Mouse (Mus musculus) embryo, embryonic 11.5 days (tissue): ENCODE measurements around the gene Mlh1.

Source experiments
- DNase-seq: peaks from one replicate; pipeline ENCODE4 v3.0.0-alpha.2; 2012; ENCODE audit warnings: low read depth, low spot score

The Mlh1 gene

DNA sequence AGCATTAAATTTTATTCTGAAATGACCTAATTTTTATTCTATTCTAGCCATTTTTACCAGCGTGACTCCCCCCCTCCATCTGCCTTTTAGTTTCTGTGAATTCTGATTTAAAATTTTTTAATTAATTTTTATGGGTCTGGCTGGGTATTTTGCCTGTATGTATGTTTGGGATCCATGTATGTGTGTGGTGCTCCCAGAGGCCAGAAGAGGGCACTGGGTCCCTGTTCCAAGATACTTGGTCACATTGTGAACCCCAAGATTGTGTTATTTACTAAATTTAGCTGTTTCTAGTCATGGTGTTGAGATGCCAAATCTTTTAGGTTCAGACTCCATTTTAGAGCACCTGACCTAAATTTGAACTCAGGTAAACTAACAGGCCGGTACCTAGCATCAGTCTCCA is 14.9 kb upstream of the Mlh1 start:
- DNase-seq: no peak

DNA sequence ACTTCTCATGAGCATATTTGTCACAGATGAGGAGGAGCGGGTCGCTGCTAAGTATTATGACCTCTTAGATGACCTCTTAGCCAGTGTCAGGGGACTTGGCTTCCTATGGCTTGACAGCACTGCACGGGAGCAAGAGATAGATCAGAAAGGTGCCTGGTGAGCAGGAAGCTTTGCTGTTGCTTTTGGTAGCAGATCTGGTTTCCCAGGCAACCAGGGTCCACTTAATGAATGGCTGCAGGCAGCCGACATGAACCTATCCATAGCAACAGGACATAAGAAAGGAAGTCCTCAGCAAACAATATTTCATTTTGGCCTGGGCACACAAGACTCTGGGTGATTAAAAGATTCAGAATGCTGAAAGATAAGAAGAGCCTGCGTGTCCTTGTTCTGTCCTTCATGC is 14.1 kb upstream of the Mlh1 start:
- no peak for DNase-seq

DNA sequence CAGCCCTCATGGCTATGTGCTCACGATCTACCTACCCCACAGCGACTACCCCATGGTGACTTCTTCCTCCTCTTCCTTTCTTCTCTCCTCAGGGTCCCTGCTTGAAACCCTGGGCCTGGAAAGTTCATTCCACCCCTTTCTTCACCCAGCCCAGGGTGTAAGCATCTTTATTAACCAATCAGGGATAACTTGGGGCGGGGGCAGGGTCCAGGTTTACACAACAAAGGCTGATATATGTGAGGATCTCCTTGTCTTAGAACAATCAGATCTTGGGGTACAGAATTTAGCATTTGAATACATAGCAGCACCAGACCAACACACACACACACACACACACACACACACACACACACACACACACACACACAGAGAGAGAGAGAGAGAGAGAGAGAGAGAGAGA is 13.5 kb upstream of the Mlh1 start:
- DNase-seq: no peak

DNA sequence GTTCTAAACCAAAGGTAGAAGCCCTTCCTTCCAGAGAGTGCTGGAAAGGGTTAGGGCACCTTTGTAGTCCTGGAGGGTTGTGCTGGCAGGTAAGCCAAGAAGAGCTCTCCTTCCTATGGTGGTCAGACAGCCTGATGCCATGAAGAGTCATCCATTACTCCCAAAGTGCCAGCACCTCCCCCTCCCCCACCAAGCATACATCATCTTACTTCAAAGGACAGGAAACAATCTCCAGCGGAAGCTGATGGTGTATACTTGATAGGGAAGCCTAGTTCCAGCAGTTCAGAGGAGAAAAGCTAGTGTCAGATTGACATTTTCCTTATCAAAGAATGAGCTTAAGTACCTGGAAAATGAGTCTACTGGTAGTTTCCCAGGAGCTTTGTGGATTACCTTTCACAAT is 3.6 kb upstream of the Mlh1 start:
- no peak for DNase-seq

DNA sequence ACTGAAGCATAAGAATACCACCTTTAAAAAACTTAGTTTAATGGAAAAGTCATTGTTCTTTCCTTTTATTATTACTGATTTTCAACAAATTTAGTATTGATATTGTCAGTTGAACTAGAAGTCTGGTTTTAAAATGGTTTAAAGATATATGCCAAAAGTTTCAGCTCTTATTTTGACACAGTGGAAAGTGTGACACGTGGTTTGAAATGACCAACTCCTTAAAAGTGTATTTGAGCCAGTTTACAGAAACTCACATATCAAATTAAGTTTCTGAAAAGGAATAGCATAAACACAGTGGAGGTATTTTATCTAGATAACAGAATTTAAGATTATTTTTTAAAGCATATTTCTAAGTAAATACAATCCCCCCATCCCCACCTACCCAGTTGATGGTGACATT is 2.4 kb upstream of the Mlh1 start:
- DNase-seq: no peak

DNA sequence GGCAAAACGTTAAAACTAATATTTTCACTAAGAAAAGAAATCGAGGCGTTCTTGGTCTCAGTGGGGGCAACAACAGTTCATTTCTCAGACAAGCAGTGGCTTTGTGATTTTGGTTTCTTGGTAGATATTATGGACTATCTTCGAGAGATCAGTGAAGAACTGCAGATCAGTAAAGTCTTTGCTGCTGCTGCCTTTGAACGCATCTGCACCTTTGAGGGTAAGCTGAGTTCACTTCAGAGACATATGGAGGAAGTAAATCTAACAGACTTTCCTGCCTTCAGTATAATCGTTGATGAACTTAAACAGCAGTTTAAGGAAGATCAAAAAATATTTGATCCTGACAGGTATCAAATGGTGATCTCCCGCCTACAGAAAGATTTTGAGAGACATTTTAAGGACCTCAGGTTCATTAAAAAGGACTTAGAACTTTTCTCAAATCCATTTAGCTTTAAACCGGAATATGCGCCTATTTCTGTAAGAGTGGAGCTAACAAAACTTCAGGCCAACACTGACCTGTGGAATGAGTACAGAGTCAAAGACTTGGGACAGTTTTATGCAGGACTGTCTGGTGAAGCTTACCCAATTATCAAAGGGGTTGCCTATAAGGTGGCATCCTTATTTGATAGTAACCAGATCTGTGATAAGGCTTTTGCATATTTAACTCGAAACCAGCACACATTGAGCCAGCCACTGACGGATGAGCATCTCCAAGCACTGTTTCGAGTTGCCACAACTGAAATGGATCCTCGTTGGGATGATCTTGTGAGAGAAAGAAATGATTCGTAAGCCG is 1.6 kb upstream of the Mlh1 start:
- DNase-seq: no peak

DNA sequence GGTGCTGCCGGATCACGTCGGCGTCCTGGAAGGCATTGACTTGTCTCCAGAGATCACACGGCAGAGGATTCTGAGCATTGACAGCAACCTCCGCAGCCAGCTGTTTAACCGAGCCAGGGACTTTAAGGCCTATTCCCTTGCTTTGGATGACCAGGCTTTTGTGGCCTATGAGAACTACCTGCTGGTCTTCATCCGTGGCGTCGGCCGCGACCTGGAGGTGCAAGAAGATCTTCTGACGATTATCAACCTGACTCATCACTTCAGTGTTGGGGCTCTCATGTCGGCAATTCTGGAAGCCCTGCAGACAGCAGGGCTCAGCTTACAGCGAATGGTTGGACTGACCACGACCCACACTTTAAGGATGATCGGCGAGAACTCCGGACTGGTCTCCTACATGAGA is 765 bp upstream of the Mlh1 start:
- DNase-seq: no peak

DNA sequence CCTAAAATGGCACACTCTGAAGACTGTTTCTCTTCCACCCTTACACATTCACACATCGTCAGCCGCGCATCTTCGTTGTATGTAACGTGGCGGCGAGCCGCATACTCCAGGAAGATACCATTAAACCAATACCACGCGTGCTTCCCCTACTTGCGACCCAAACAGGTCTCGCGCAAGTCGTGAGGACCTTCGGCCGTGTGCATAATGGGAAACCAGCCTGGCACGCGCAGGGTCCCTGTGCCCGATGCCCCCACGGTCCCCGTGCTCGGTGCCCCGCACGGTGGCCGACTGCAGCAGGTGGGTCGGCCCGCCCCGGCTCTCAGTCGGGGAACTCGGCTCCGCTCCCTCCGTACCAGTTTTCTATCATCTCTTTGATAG is 546 bp downstream of the Mlh1 start:
- DNase-seq: no peak

DNA sequence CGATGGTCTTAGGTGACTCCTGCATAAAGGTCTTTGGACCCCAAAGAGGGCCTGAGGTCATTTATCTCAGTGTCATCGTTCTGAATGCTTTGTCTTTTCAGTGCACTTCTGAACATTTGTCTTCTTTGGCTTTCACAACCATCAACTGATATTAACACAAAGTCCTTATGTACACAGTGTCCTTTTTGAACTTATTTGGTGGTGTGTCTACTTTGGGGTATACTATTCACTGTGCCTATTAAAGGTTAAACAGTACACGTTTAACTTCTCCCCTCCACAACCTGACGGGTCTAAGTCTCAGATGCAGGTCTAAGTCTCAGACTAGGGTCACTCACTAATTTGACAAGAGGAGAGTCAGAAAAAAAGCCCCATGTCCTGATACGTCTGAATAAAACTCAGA is 985 bp downstream of the Mlh1 start:
- DNase-seq: no peak

DNA sequence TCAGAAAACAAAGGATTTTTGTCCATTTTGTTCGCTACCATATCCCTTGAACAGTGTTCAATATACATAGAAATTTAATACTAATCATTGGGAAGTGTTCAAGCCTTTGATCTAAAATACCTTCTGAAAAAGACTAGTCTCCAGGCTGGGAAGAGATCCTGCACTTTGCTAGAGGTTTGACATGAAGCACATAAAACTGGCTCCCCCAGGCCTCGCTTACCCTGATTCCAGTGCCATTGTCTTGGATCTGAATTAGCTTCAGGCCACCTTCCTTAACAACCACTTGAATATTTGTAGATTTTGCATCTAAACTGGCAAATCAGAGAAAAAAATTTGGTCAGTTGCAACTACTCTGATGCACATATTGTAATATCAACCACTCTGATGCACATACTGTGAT is 3.6 kb downstream of the Mlh1 start:
- DNase-seq: no peak

DNA sequence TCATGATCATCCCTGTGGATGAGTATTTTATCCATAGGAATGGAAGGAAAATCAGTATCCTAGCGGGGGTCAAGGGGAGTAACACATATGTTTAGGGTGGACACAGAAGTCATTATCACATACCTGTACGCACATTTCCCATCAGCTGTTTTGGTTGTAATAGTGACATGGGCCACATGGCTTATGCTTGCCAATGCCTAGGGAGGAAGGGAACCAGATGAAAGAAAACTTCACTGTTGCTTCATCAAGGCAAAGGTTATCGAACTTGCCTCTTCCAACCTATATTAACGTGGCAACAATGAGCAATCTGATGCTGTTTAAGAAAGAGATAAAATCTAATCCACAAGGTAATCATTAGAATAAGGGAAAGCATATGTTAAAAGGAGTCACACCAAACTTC is 10.2 kb downstream of the Mlh1 start:
- no peak for DNase-seq

DNA sequence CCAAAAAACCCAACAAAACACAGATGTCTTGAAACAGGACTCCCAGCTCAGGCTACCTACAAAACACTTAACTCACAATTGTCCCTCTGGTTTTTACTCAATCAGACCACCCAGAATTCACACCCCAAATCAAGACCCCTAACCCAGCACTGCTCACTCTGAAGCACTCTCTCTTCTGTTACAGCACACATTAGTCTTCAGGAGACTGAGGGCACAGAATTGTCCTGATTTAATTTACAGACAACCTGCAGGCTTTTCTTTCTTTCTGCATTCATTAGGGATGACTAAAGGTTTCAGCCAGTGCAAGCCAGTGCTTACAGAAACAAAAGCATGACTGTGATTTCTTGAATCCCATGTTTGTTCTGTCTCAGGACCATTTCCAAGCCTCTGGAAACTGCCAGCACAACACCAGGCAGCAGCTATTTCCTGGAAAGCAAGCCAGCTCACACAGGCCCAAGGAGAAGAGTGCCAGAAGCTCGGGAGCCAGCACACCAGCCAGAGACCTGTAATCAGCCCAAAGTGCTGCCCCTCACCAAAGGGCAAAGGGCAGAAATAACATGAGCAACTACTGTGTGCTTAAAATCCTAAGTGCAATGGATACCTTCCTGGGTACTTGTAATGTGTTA is 11.1 kb downstream of the Mlh1 start:
- DNase-seq: no peak

DNA sequence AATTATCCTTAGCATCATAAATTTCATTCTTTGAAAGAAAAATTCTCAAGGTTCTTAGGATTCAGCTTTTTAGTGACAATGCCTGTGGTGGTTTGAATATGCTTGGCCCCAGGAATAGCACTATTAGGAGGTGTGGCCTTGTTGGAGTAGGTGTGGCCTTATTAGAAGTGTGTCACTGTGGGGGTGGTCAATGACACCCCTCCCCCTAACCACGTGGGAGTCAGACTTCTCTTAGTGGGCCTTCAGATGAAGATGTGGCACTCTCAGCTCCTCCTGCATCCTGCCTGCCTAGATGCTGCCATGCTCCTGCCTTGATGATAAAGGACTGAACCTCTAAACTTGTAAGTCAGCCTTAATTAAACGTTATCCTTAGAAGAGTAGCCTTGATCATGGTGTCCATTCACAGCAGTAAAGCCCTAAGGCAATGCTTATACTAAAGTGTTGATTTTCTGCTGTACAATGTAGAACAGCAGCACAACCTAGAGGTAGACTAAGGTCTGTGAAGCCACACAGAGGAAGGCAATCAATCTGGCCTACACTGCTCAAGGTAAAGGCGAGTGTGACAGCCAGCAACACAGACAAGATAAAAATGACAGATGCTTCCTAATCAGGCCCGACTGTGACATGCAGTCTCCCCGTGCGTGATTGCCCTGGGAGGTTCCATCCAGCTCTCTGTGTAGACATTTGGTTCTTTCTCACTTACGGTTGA is 19.3 kb downstream of the Mlh1 start:
- no peak for DNase-seq

DNA sequence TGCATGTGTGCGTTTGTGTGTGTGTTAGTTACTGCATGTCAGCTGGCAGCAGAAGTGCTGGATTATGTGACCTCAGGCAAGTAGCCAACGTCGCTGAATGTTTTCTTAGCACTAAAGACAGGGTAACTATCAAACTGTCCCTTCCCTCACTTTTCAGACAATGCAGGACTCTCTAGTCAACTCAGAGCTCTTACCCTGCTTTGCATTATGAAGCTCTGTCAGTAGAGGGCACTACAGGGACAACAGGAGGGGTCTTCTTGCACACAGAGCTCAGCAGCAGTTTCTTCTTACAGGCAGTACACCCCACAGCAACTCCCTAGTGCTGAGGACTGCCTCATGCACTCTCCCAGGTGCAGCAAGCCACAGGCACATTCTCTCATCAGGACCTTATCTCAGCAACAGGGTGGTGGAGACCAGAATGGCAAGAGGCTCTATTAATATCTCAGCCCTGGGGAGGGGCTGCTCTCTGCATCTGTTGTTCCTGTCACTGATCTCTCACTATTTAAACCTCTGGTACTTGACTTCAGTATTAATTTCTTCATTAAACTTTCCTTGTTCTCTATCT is 23.8 kb downstream of the Mlh1 start:
- no peak for DNase-seq

DNA sequence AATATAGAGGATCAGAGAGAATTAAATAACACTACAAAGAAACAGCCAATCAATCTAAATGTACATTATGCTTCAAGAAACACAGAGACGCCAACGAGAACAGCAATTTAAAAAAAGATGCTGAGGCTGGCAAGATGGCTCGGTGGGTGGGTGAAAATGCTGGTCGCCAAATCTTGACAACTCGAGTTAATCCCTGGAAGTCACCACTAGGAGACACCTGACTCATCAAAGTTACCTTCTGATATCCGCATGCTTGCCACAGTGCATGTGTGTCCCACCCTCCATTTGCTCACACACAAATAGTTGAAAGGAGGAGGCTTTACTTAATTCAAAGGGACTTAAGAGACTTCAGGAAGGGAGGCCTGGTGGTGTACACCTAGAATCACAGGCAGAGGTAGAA is 26.0 kb downstream of the Mlh1 start:
- DNase-seq: no peak

DNA sequence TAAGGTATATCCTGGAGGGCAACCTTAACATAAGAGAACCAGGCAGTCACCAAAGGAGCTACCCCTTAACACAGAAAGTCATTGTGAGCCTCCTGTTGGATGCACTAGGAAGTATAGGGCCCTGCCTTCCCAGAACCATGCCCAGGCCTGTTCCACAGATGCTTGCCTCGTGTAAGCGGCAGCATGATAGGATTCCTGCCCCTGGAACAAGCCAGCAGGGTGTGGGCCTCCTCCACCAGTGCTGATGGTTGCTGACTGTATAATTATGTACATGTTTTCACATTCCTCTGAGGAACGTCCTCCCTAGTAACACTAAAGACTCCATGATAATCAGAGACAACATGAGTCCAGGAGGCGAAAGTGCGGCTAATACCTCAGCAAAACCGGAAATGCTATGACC is 28.2 kb downstream of the Mlh1 start:
- DNase-seq: no peak

DNA sequence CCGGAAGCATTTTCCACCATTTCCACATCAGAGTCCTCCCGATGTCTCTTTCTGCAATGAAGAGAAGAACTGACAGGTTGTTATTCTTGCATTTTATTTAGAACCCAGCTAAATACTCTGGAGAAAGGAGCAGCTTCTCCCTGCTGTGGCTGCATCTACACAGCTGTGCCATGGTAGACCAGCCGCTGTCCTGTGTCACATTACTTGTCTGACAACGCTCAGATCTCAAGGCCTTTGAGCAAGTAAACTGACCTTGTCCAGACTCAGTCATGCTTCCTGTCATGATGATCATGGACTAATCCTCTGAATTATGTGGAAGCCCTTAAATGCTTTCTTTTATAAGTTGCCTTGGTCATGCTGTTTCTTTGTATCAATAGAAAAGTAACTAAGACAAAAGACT is 31.8 kb downstream of the Mlh1 start:
- DNase-seq: no peak

DNA sequence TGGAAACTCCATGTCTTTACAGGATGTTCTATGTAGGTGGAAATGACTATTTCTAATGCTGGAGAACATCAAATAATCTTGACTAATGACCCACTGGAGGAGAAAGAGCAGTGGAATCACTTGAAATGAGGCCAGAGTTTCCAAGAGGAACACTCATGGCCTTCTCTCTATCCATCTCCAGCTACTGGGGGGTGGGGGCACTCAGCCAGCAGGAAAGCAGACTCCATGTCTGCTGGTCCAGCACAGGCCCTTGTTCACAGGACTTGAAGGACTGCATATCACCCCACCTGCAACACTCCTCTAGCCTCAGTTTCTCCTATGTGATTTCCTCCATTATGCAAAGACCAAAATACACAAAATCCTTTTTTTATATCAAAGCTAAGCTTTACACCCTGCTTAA is 33.9 kb downstream of the Mlh1 start:
- DNase-seq: no peak

DNA sequence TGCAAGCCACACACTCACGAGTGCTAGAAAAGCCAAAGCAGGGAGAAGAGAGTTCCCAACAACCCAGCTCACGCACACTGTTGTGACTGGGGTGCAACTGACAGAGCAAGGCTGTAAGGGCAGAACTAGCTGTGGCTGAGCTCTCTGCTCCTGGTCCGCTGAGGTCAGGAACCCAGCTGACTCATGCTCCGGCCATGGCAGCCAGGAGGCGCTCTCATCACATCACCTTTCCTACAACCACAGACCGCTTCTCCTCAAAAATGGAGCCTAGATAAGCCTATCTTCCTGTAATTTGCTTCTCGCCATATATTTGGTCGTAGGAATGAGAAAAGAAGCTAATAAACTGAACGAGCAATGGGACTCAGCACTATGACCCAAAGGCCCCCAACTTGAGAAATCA is 36.9 kb downstream of the Mlh1 start:
- DNase-seq: no peak

DNA sequence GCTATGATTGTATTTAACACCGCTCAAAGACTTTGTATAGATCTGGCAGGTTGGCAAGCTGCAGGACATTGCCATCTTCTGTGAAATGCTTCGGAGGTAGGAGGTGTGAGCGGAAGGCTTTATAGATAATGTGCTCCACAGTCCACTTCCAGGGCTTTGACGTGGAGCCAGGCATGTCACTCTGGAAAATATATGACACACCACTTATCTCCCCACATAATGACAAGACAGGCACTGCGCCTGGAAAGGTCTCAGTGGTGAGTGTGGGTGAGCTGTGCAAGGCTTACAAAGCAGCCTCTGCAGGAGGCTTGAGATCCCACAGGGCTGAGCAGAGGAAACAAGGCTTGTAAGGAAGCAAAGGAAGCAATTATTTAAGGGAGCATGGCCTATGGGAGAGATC is 43.1 kb downstream of the Mlh1 start:
- DNase-seq: no peak

DNA sequence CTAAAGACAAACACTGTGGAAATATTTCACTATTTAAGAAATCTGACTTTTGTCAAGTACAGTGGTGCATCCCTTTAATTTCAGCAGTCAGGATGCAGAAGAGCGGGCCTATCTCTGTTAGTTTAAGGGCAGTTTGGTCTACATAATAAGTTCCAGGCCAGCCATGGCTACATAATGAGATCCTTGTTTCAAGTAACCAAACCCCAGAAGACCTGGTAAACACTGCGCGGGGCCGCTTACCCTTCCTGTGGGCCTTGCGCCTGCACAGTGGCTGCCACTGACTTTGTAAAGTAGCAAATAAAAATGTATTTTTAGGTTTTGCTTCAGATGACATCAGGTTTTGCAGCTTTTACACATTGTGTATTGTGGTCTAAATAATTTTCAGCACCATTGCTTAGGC is 48.2 kb downstream of the Mlh1 start:
- DNase-seq: no peak

DNA sequence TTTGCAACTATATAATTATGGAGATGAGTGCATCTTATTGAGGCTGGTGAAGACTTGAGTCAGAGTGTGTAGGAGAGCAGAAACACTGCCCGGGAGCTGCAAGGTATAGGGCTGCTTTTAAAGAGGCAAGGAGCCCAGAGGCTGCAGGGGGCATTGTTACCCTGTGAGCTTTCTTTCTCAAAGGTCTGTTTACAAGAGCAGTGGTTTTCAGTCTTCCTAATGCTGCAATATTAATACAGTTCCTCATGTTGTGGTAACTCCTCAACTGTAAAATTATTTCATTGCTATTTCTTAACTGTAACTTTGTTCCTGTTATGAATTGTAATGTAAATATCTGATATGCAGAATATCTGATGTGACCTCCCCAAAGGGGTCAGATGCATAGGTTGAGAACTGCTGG is 50.0 kb downstream of the Mlh1 start:
- DNase-seq: no peak

DNA sequence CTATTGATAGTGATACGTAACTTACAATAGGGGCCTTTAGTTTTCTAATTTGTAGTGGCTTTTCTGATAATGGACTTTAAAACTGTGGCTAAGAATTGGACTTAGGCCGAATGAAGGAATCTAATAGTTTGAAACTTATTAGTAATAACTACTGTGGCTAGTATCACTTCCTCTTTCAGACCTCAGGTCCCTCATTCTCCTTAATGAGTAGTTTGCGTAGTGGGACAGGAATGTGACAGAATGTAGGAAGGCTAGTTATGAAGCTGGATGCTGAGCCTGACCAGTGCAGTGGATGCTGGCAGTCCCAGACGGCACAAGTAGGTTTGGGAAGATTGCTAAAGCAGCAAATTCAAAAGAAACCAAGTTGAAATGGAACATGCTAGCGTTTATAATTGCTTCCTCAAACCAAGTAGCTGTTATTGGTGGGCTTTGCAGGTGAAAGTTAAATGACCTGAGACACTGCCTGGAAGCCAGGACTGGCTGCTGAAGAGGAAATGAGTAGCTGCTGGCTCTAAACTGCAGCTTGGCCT is 51.0 kb downstream of the Mlh1 start:
- DNase-seq: no peak
